Mouse (Mus musculus) embryo, embryonic 11 days (tissue): Measurements from ENCODE around the gene Hoxb3.

Experiments used
- DNase-seq: peaks from one replicate; pipeline ENCODE4 v3.0.0-alpha.2; 2015

Hoxb3 gene

GRCm38 (mm10) chr11:96323154-96323553, at the start of gene Hoxb3:
TSS of gene Hoxb3 (plus strand) at chr11:96323326.
- DNase-seq = no peak

- no peak for DNase-seq
Measured at GRCm38 (mm10) chr11:96274428-96274827, 48.7 kb upstream of the Hoxb3 start.

GRCm38 (mm10) chr11:96275896-96276295, 47.2 kb upstream of the Hoxb3 start:
- no peak for DNase-seq

DNA sequence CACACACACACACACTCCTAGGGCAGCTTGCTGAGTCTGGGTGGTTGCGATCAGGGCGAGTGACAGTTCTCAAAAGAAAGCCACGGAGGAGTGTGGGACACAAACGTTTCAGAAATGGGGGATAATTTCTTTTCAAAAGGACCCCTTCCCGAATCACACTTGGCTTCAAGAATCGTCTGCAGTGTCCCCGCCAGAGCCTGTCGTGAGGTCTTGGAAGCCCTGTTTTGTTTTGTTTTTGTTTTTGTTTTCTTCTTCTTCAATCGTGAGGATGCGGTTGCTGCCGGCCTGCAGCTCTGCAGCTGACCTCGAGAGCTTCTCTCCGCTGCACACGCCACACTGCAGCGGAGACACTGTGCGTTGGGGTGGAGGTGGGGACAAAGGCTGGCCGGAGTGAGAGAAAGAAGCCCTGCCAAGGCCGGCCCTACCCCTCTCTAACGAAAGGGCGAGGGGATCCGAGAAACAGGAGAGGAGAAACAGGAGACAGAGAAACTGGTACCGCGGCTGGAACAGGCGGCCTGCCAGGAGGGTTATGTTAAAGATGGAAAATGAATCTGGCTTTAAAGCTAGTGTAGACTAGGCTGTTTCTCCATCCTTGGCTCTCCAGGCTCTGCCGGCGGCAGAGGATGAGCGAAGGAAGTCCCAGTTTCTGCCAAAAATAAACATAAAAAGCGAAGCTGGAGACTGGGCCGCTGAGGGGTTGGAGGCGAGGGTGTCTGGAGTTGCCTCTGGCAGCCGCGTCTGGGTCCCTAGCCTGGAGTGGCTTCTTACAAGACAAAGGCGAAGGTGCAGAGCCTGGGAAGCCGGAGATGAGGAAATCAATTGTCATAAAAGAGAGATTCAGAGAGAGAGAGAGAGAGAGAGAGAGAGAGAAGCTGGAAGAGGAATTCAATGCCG, 45.7 kb upstream of the Hoxb3 start:
- no peak for DNase-seq

DNA sequence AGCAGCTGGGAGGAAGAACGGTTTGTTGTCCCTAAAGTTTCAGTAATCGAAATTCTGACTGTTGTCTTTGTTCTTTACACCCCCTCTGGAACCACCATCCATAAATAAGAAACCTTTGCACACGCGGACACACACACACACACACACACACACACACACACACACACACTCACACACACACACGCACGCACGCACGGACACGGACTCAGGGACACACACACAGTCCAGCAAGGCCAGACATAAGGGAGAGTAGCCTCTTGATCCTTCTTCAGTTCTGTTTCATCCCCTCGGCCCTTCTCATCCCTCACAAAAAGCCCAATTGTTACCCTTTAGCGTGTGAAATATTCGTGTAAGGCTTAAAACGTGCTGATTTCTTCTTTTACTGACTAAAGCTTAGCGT, 44.8 kb upstream of the Hoxb3 start:
- no peak for DNase-seq

DNA sequence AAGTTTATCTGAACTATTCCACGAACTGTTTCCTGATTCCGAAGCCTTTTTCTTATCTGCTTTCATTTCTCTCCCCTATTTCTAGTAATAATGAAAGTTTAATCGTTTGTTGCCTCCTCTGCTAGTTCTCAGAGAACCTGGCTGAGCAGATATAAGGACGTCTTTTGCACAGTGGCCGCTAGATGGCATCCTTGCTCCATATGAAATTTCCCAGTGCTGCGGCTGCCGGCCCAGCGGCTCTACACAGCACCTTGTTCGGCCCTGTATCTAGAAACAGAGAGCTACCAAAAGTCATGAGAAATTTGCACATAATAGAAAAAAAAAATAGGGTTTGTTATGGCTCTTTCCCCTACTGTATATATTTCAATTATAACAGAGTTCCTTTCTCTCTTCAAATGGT, 44.4 kb upstream of the Hoxb3 start:
- peak; percentile 91 for DNase-seq

DNA sequence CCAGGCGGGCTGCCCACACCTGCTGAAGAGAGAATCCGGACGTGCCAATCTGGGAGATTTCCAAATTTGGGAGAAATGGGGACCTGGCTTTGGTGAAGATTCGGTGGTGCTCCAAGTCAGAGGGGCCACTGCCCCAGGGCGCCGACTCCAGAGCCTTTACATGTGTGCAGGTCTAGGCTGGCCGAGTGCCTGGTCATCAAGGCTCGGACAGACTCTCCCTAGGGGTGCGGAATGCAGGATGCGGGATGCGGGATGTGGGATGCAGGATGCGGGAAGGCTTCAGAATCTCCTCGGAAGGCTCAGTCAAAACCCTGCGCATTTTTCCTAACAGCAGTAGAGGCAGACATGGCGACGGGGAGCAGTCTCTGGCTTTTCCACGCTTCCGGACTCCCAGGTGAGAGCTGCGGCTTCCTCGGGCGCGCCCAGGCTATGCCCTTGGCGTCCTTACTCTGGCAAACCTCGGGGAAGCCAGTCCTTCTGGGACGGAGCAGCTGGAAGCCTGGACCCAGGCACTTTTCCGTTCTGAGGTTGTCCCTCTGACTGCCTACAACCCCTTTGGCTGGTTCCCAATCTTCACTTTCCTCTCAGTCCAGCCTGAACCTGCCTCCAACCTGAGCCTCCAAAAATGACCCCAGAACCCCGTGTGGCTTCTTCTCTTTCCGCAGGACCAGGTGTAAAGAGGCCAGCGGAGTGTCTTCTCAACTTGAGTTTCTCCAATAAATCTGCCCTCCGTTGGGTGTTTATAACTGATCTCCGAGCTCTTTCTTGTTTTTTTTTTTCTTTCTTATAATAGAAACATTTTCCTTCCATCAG, 43.5 kb upstream of the Hoxb3 start:
- DNase-seq = no peak

DNA sequence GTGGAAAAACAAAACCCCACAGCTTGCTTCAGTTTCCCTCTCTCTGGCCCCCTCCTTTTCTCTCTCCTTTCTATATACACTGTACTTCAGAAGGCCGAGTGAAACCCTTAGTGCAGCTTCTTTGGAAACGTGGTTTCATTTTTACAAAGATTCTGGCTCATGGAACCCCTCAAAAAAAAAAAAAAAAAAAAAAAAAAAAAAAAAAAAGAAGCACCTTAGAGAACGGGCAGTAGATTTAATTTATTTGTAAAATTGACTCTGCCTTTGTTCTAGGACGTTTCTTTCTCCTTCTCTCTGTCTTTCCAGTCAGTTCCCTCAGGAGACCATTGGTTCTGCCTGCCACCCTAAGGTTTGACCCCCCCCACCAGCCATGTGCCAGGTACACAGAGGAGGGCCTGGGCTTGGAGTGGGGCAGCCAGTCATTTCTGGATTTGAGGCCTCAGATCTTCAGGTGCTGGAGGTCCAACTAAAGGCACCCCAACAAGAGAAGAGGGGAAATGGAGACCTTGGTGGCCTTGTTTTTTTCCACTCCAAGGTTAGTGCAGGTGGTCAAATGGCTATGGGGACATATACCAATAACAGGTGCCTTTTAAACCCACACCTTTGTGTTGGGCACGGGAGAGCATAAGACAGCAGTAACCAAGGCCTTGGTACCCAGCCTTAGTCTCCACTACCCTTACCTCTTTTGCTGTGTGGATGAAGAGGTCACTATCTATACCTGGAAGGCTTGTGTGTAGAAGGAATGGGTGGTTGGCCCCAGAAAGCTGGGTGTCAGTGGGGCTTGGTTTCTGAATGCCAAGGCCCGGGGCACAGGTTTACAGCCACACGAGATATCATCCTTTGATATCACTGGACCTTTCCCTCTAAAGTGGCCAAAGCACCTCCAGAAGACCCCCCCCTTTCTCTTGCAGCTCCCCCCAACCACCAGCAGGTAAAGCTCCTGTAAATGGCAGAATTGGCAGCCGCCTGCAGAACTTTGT, 42.4 kb upstream of the Hoxb3 start:
- no peak for DNase-seq

GRCm38 (mm10) chr11:96281396-96281795, 41.7 kb upstream of the Hoxb3 start:
- peak; percentile 35 for DNase-seq

- no peak for DNase-seq
Measured at GRCm38 (mm10) chr11:96281855-96282570, 41.1 kb upstream of the Hoxb3 start, which contains the start of gene Hoxb8. TSS of gene Hoxb8 (plus strand) at chr11:96281905.

DNA sequence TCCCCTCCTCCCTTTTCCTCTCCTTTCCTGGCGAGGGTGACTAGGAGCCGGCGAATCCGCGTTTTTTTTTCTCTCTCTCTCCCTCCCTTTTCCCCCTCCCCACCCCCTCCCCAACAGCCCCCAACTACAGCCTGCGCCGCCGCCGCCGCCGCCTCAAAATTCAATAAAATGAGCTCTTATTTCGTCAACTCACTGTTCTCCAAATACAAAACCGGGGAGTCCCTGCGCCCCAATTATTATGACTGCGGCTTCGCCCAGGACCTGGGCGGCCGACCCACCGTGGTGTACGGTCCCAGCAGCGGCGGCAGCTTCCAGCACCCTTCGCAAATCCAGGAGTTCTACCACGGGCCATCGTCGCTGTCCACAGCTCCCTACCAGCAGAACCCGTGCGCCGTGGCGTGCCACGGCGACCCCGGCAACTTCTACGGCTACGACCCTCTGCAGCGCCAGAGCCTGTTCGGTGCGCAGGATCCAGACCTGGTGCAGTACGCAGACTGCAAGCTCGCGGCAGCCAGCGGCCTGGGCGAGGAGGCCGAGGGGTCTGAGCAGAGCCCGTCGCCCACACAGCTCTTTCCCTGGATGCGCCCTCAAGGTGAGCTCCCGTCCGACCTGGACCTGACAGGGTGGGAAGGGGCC, 40.2 kb upstream of the Hoxb3 start:
- DNase-seq = peak; percentile 78

GRCm38 (mm10) chr11:96284041-96284749, 38.9 kb upstream of the Hoxb3 start:
- DNase-seq = no peak

DNA sequence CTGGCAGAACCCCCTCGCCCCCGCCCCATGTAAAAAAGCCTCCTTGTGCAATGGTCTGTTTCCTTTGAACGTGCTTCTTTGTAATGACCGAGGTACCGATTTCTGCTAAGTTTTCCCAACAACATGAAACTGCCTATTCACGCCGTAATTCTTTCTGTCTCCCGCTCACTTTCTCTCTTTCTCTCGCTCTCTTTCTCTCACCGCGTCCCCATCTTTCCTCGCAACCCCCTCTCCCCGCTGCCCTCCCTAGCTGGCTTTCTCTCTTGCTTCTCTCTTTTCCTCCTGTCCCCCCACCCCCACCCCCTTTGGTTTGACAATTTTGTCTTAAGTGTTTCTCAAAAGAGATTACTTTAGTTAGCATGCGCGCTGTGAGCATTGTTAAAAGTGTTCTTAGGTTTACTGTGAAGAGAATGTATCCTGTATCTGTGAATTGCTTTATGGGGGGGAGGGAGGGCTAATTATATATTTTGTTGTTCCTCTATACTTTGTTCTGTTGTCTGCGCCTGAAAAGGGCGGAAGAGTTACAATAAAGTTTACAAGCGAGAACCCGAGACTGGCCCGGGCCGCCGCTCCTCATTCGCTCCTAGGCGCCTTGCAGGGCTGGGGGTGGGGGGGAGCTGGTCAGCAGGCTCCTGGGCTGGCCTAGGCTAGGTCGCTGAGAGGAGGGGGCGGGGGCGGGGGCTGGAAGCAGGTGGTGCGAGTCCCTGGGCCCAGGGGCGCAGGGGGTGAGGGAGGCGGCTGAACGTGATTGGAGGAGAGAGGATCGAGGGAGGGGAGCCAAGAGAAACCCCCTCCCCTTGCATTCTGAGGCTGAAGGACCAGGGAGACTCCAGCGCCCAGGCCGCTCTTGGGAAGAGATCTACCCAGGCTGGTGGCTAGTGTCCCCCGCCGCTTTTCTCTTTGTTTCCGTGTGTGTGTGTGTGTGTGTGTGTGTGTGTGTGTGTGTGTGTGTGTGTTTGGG, 38.1 kb upstream of the Hoxb3 start:
- peak; percentile 87 for DNase-seq

DNA sequence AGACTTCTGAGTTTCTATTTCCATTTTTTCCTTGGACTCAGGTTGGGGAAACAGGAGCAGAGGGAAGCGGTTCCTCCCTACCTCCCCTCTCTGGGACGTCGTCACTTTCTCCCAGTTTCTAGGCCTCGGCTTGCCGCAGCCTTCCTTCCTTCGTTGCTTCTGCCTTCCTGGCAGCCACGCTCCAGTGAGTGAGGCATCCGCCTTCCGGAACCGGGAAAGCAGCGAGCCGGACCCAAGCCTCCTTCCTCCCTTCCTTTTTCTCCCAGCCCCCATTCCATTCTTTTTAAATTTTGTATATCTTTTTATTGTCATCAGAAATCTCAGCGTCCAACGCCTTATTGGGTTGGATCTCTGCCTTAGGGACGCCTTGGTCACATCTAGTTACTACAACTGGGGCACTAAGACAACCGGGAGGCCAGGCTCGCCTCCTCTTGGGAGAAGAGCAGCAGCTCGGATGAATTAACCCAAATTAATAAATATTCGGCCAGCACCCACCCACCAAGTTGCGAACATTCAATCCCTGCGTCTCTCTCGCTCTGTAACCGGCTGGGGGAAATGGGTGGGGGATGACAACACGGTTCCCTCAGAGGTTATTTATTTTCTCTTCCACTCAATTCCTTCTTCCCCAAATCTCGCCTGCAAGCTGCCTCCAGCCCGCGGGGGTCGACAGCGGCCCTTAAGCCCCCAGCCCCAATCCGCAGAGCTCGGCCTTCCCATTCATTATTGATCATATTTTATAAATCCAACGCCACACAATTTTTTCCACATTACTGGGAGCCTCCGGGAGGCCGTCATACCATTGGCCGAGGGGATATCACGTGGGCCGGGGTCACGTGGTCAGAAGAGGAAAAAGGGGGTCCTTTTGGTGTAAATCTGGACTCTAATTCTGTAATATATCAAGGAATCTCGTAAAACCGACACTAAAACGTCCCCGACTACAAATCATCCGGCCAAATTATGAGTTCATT, 37.1 kb upstream of the Hoxb3 start, which contains the start of gene Hoxb7:
Gene Hoxb7, plus strand, starts transcription at position 853 of the 968 bp plus-strand sequence.
- DNase-seq = peak; percentile 83

- DNase-seq = no peak
Measured at GRCm38 (mm10) chr11:96286739-96287385, 36.3 kb upstream of the Hoxb3 start.

GRCm38 (mm10) chr11:96287411-96287810, 35.7 kb upstream of the Hoxb3 start:
- DNase-seq = no peak

GRCm38 (mm10) chr11:96288455-96289221, 34.5 kb upstream of the Hoxb3 start:
- no peak for DNase-seq
